12 mouse cellular contexts compared by ENCODE assay signal in genomic region chr15:80801597-80801996, GRCm38 (mm10).
A peak's percentile ranks its signal among the peaks of the same experiment; 100 is the strongest.
DNase-seq lines count a peak whose midpoint lies in the region; ATAC-seq and TF ChIP-seq lines count a peak whose summit lies in the region.
"Had no signal": no experiment of that assay in that cellular context is flagged by ENCODE, and none has a peak within 500 bp of the region (broad histone marks: within the 10 kb centered on the region; RNA-seq: fewer than 3 reads in every experiment).

No protein-coding gene starts in this region.

- DNase-seq in forebrain, embryonic 10.5 days (ENCODE audit: extremely low spot score, low spot score) = no peak
- no peak for DNase-seq in limb, embryonic 14.5 days (ENCODE audit: low spot score)
- no peak for DNase-seq in midbrain, postnatal 0 days (ENCODE audit: low spot score)
- no peak for DNase-seq in adrenal gland, postnatal 10 days
- no peak for DNase-seq in retina, embryonic 14.5 days (ENCODE audit: low spot score)
- DNase-seq in embryo, embryonic 9.5 days (ENCODE audit: extremely low spot score) = no peak
- DNase-seq: cerebellum, postnatal 25 days; kidney, adult 11 months; lung, postnatal 10 days; thymus, adult 18-20 months had no signal

- ATAC-seq in intestine, embryonic 15.5 days = no peak
- no peak for ATAC-seq in intestine, embryonic 16.5 days
- no peak for ATAC-seq in limb, embryonic 14.5 days (ENCODE audit: low FRiP score, low read depth)
- no peak for ATAC-seq in midbrain, postnatal 0 days (ENCODE audit: low FRiP score)

- no peaks in the 10 kb centered on the region for H3K27me3 ChIP-seq in intestine, embryonic 15.5 days (replicated peaks)
- H3K27me3 ChIP-seq in intestine, embryonic 16.5 days (replicated peaks; ENCODE audit: control insufficient read depth, insufficient read depth, low read length) = no peaks in the 10 kb centered on the region
- H3K27me3 ChIP-seq in forebrain, embryonic 10.5 days (ENCODE audit: poor library complexity, severe bottlenecking) = no peaks in the 10 kb centered on the region
- no peaks in the 10 kb centered on the region for H3K27me3 ChIP-seq in limb, embryonic 14.5 days (ENCODE audit: control insufficient read depth, insufficient read depth, low read length)
- no peaks in the 10 kb centered on the region for H3K27me3 ChIP-seq in midbrain, postnatal 0 days (ENCODE audit: insufficient read depth, low read length)

- H3K4me3 ChIP-seq in intestine, embryonic 15.5 days (replicated peaks) = no peak overlapping the region
- no peak overlapping the region for H3K4me3 ChIP-seq in intestine, embryonic 16.5 days (ENCODE audit: low read length)
- peak overlapping the region; percentile 61 for H3K4me3 ChIP-seq in forebrain, embryonic 10.5 days
- no peak overlapping the region for H3K4me3 ChIP-seq in limb, embryonic 14.5 days (replicated peaks; ENCODE audit: low read length)
- peak overlapping the region; percentile 53; the same call in 1 of the 2 replicates for H3K4me3 ChIP-seq in midbrain, postnatal 0 days (ENCODE audit: low read depth, low read length)

- TF ChIP-seq CTCF in midbrain, postnatal 0 days (IDR thresholded peaks at IDR 0.05) = no peak

- 35% methylated on average over 1 of the region's 1 CpGs for WGBS in intestine, embryonic 15.5 days
- 30% methylated on average over 1 of the region's 1 CpGs for WGBS in intestine, embryonic 16.5 days
- WGBS in forebrain, embryonic 10.5 days = 68% methylated on average over 1 of the region's 1 CpGs
- WGBS in limb, embryonic 14.5 days = 15% methylated on average over 1 of the region's 1 CpGs
- 32% methylated on average over 1 of the region's 1 CpGs for WGBS in midbrain, postnatal 0 days

- no peaks in the 10 kb centered on the region for H3K36me3 ChIP-seq in intestine, embryonic 15.5 days
- H3K36me3 ChIP-seq in intestine, embryonic 16.5 days (ENCODE audit: control insufficient read depth, insufficient read depth, low read length) = no peaks in the 10 kb centered on the region
- no peaks in the 10 kb centered on the region for H3K36me3 ChIP-seq in forebrain, embryonic 10.5 days (replicated peaks)
- no peaks in the 10 kb centered on the region; the same call in 1 of the 2 replicates for H3K36me3 ChIP-seq in limb, embryonic 14.5 days (ENCODE audit: control insufficient read depth, insufficient read depth, low read length)
- H3K36me3 ChIP-seq in midbrain, postnatal 0 days (ENCODE audit: insufficient read depth, low read length) = no peaks in the 10 kb centered on the region

- peaks cover 16% of the 10 kb centered on the region for H3K4me1 ChIP-seq in intestine, embryonic 15.5 days (replicated peaks)
- H3K4me1 ChIP-seq in intestine, embryonic 16.5 days (ENCODE audit: control insufficient read depth, insufficient read depth, low read length) = peaks cover 28% of the 10 kb centered on the region
- H3K4me1 ChIP-seq in forebrain, embryonic 10.5 days = peaks cover 52% of the 10 kb centered on the region
- H3K4me1 ChIP-seq in limb, embryonic 14.5 days (ENCODE audit: control insufficient read depth, insufficient read depth, low read length) = peaks cover 25% of the 10 kb centered on the region
- H3K4me1 ChIP-seq in midbrain, postnatal 0 days (ENCODE audit: insufficient read depth, low read length) = peaks cover 20% of the 10 kb centered on the region

- H3K9ac ChIP-seq in intestine, embryonic 15.5 days = no peak overlapping the region
- no peak overlapping the region for H3K9ac ChIP-seq in intestine, embryonic 16.5 days (ENCODE audit: low read depth, low read length)
- no peak overlapping the region for H3K9ac ChIP-seq in limb, embryonic 14.5 days (ENCODE audit: low read depth, low read length, severe bottlenecking)
- H3K9ac ChIP-seq in midbrain, postnatal 0 days (replicated peaks; ENCODE audit: low read length, poor library complexity, severe bottlenecking) = no peak overlapping the region

- TF ChIP-seq POLR2A in limb, embryonic 14.5 days (IDR thresholded peaks at IDR 0.05; ENCODE audit: borderline replicate concordance, extremely low read depth, insufficient read depth, insufficient read length) = no peak

- H3K9me3 ChIP-seq in intestine, embryonic 15.5 days = no peaks in the 10 kb centered on the region
- H3K9me3 ChIP-seq in intestine, embryonic 16.5 days (ENCODE audit: control insufficient read depth, low read length) = no peaks in the 10 kb centered on the region
- no peaks in the 10 kb centered on the region for H3K9me3 ChIP-seq in forebrain, embryonic 10.5 days
- H3K9me3 ChIP-seq in limb, embryonic 14.5 days (ENCODE audit: control insufficient read depth, low read length) = no peaks in the 10 kb centered on the region
- no peaks in the 10 kb centered on the region for H3K9me3 ChIP-seq in midbrain, postnatal 0 days (ENCODE audit: low read length)

- no peak overlapping the region for H3K27ac ChIP-seq in intestine, embryonic 15.5 days
- H3K27ac ChIP-seq in intestine, embryonic 16.5 days (ENCODE audit: low read length) = no peak overlapping the region
- no peak overlapping the region for H3K27ac ChIP-seq in forebrain, embryonic 10.5 days
- no peak overlapping the region for H3K27ac ChIP-seq in limb, embryonic 14.5 days (replicated peaks; ENCODE audit: low read depth, low read length)
- no peak overlapping the region for H3K27ac ChIP-seq in midbrain, postnatal 0 days (ENCODE audit: low read depth, low read length)

- H3K4me2 ChIP-seq in intestine, embryonic 15.5 days (replicated peaks) = 0 out of 2 replicates have a peak overlapping the region, but pooled peaks have one; percentile 0
- H3K4me2 ChIP-seq in intestine, embryonic 16.5 days (ENCODE audit: low read depth, low read length) = no peak overlapping the region
- H3K4me2 ChIP-seq in limb, embryonic 14.5 days (replicated peaks; ENCODE audit: low read depth, low read length, severe bottlenecking) = peak overlapping the region; percentile 69; the same call in 1 of the 2 replicates
- peak overlapping the region; percentile 87 for H3K4me2 ChIP-seq in midbrain, postnatal 0 days (ENCODE audit: low read depth, low read length, poor library complexity, severe bottlenecking)

Comparison
In these comparisons a context has a peak if more than half of its experiments do, and no peak if none do; other contexts are left out.
1. H3K4me3 ChIP-seq: peak in forebrain, embryonic 10.5 days (single experiment) and midbrain, postnatal 0 days (single experiment); none in intestine, embryonic 15.5 days (single experiment), intestine, embryonic 16.5 days (single experiment) and limb, embryonic 14.5 days (single experiment).